Mouse (Mus musculus): ENCODE data around the gene Cnpy3.
A peak's percentile ranks its signal among the peaks of the same experiment; 100 is the strongest.

The Cnpy3 gene

DNA sequence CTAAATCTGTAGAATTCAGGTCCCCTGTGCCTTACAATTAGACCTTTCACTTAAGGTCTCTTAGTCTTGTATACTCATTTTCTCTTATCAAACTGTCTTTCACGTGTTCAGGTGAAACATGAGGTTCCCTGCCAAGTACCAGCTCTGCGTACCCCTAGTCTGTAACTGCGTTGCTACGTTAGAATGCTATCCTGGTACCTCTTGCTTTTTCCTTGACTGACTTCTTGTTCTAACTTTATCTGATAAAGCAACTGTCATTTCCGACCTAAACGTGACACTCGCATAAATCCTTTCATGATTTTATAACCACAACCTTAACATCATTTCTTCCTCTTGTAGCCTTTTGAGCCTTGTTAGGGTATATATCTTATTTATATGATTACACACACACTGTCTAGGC is 39.6 kb downstream of the Cnpy3 start:
- DNase-seq = no peak

DNA sequence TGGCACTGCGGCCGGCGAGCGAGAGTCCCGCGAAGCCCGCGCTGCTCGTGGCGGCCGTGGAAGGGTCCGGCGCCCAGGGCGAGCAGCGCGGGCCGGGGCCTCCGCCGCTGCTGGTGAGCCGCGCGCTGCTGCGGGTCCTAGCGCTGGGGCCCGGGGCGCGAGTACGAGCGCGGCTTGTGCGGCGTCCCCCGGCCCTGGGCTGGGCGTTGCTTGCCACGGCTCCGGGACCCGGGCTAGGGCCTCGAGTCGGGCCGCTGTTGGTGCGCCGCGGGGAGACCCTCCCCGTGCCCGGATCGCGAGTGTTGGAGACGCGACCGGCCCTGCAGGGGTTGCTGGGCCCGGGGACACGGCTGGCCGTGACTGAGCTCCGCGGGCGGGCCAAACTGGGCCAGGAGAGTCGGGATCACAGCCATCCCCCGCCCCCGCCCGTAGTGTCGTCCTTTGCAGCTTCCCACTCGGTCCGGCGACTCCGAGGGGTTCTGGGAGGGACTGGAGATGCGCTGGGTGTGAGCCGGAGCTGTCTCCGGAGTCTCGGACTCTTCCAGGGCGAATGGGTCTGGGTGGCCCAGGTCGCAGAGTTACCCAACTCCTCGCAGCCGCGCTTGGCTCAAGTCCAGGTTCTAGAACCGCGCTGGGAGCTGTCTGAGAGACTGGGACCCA is 40.3 kb downstream of the Cnpy3 start:
- DNase-seq = peak; percentile 27

DNA sequence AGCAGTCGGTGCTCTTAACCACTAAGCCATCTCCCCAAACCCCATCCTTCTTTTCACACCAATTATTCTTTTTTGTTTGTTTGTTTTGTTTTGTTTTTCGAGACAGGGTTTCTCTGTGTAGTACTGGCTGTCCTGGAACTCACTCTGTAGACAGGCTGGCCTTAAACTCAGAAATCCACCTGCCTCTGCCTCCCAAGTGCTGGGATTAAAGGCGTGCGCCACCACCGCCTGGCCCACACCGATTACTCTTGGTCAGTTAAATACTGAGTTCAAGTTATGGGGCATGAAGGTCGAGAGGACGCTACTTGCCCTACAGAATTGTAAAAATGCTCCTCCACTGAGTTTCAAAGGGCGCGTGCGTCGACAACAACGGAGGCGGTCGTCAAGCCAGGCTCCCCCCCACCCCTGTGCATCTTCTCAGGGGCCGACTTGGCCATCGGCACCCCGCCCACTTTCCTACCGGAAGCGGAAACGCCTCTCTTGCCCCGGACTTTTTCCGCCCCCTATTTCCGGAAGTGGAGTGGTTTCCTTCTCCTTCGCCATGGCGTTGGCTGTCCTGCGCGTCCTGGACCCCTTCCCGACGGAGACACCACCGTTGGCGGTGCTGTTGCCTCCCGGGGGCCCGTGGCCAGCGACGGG is 40.9 kb downstream of the Cnpy3 start, which contains the start of gene Pex6:
Pex6 (plus strand) TSS at position 505 of the 639 bp plus-strand sequence.
- peak; percentile 91 for DNase-seq

DNA sequence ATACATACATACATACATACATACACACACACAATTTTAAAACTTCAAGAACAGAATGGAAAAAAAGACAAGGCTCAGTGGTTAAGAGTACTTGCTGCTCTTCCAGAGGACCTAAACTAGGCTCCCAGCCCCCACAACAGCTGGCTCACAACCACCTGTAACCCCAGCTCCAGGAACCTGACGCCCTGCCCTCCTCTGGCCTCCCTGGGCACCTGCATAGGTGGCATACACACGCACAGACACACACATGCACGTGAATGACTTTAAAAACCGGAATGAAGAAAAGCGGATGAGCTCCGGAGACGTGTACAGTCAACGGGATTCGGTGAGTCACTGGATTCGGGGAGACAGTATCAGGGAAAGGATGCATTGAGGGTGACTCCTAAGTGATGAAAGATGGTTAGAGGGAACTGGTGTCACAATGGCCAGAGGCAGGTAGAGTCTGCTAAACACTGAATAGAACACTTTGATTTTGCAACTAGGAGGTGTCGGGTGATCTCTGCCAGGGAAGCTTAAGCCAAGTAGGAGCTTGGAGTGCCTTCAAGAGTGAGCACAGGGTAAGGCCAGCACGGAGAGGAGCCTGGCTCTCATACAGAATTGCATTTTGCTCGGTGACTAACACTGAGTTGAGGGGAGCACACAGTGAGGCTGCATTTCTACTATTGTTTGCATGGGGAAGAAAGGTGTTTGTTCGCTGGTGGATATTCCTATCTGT is 45.5 kb downstream of the Cnpy3 start:
- DNase-seq = no peak

DNA sequence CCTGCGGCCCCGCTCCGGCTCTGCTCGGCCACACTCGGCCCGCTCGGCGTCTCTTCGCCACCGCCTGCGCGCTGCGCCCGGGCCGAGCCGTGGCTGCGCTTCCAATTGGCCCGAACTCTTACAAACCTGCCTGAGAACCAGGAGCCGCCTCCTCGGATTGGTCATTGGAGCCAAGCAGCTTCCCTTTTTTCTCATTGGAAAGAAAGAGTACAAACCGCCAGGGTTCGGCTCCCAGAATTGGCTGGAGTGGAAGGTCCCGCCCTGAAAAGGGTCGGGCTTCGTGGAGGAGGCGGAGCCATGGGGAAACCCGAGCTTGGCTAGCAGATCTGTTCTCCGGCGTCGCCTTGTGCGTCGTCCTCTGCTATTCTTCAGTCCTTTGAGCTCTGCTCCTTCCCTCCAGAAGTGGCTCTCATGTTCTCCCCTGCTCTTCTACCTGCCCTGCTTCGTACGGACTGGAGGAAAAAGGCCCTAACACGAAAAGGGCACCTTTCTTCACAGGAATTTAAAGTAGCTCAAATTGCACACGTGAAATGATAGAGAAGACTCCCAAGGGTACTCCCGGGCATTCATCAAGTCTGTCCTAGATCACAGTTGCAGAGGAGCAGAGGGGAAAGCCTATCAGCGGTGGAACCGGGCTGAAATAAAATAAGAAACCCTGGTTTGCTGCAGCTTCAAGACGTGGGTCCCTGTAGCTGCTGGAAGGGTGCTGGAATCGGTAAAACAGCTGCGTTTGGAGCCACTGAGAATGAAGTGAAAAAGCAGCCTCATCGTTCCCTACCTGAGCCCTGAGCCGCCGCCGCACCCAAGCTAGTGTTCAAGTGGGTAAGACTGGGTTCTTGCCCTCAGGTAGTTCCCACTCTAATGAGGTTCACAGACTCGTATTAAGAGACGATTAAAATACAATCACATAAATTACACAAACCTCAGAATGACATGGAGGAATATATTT is 46.9 kb downstream of the Cnpy3 start, which contains the start of gene Ppp2r5d:
Ppp2r5d (minus strand) TSS at position 225 of the 949 bp plus-strand sequence.
- DNase-seq = peak; percentile 98

DNA sequence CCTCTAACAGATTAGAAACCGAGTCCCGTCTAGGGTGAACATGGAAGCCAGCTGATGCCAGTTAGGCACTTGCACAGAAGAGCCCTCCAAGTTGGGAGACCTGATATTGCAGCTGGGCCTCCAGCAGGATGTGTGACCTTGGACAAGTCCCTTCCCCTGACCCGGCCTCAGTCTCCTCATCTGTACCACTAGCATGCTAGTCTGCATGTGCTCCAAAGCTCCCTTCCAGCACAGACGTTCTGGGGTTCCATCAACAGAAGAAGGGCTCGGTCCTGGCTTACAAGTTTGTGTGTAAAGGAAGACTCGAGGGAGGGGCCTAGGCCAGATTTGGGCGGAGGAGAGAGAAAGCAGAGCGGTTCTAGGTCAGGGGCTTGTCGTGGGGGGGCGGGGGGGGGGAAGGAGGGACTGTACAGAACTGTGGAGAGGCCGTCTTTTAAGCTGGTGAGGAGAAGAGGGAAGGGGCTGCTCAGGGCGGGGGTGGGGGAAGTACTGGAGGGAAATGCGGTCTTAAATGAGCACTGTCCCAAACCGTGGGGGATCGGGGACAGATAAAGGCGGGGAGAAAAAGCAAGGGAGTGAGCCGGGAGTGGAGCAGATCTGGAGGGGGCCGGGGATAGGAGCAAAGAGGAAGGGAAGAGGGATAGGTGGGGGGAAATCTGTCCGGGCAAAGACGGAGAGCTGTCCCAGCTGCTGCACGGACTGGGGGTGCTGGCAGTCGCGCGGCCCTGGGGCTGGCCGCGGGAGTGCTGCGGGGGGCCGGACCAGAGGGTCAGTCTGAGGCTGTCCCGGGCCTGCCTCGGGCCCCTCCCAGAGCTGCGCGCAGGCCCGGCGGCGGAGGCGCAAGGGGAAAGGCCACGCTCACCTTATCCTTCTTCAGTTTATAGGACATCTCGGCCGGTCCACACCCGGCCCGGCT is 47.8 kb downstream of the Cnpy3 start:
- no peak for DNase-seq

DNA sequence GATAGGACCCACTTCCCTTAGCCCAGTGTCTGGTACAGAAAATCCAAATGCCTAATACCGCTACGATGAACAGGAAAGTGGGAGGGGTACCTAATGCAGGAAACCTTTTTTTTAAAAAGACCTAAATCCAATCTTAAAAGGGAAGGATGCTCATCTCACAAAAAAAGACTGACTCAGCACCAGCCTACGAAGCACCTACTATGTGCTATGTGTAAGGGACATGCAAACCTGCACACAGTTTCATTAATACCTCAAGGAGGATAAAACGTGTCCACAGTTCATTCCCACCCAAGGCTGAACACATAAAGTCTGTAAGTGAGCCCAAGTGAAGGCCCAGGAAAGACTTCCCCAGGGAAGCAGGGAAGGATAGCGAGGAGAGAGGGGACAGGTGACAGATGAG is 49.5 kb downstream of the Cnpy3 start:
- DNase-seq = no peak

DNA sequence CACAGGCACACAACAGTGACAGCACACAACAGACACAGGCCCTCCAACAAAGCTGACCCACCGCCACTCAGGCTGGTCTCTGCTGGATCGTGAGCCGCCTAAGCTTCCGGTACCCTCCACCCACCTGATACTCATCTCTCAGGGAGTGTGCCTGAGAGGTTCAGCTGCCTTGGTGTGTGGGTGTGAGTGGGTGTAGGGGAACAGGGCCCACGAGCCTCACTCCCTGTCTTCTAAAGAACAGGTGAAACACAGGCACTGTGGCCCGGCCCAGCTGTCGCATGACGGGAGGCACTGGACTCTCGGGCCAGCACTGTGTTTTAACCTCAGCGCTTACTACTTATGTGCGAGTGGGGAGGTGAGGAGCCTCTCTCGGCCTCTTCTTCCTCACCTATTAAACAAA is 49.9 kb downstream of the Cnpy3 start:
- no peak for DNase-seq

DNA sequence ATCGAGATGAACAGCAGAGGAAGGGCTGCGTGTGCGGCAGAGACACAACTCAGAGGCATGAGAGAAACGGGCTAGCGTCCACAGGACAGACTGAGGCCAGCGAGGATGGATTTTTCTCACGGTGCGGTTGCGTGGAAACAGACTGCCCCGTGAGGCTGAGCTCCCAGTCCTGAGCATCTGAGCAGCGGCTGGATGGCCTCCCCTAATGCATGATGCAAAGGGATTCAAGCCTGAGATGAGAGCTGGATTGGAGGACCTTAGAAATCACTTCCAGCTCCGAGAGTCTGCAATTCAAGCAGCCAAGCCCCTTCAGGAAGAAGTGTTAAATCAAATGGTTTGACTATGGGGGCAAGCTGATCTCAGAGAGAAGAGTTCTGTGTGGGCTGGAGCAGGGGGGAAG is 50.5 kb downstream of the Cnpy3 start:
- DNase-seq = no peak

DNA sequence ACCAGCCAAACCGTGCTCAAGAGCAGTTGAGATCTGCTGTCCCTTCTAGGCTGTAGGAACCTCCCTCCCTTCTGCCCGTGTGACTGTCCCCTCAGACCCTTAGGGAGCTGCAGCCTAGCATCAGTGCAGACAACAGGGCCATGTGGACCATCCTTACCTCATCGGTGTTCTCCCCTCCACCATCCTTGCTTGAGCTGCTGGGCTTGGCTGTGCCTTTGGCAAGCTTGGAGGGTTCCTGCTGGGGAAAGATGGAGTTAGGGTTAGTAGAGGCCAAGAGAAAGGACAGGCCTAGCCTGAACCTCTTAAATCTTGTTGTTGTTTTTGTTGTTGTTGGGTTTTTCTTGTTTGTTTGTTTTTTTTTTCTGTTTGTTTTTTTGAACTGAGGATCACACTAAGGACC is 52.1 kb downstream of the Cnpy3 start:
- DNase-seq = no peak

DNA sequence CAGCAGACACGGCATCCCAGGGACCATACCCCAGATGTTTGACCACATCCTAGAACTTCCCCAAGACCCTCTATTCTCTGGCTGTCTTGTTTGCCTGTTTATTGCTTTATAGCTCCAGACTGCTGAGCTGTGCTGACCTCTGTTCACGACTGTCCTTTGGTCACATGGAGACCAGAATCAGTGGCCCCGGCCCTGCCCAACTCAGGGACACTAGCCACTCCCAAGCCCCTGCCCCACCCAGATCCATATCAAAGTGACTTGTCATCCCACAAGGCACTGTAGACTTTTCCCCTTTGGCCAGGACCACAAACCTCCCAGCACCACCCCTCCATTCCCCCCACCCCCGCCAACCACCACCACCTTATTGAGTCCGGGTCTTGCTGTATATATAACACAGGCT is 52.8 kb downstream of the Cnpy3 start:
- DNase-seq = no peak

DNA sequence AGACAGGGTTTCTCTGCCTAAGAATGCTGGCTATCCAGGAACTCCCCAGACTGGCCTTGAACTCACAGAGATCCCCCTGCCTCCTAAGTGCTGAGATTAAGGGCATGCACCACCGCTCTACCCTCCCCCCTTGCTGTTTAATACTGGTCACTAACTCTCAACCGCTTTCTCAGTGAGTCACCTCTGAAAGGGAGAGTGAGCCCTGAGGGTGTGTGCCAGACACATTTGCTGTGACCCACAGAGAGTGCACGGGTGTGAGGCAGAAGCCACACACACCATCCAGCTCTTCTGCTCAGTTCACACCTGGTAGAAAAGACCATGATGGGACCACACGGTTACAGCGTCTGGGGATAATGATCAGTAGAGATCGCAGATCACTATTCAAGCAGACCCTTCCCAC is 53.5 kb downstream of the Cnpy3 start:
- DNase-seq = no peak

DNA sequence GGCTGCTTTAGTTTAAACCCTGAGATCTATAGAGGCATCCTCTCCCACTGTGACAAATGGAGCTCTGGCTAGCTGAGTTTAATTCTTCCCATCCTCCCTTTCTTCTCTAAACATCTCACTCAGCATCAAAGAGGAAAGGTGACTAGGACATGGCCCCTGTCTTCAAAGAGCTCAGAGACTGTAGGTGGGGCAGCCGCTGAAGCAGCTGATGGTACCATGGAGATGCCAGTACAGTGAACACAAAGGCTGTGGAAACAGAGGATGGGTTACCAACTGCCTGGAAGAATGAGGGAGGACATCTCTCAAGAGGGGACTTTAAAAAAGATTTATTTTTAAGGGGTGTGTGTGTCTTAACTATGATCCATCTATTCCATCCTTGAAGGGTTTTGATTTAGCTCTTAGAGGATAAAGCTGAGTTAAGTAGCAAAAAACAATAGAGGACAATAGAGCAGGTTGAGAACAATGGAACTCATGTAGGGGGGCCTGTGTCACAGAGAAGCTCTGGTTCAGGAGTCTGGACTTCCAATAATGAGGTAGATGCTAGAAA is 57.4 kb downstream of the Cnpy3 start:
- DNase-seq = no peak

DNA sequence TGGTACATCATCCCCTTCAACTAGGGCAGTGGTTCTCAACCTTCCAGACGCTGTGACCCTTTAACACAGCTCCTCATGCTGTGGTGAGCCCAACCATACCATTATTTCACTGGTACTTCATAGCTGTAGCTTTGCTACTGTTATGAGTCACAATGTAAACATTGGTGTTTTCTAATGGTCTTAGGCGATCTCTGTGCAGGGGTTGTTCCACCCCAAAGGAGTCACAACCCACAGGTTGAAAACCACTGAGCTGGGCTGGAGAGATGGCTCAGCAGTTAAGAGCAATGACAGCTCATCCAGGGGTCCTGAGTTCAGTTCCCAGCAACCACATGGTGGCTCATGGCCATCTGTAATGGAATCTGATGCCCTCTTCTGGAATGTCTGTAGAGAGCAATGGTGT is 60.6 kb downstream of the Cnpy3 start:
- DNase-seq = no peak

DNA sequence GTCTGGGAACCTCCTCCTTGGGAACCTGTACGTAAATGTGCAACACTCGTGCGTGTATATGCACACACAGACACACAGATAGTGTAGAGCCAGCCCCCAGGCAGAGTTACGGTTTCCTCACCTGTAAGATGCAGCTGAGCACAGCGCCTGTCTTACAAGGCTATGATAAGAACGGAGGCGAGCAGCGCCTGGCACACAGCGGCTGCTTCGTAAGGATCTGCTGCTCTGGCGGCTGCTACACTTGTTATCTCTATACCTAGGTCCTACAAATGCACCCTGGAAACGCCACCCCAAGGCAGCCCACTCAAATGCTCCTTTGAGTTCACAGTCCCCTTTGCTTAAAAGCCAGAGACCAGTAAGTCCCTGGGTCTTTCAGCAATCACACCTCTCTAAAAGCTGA is 61.3 kb downstream of the Cnpy3 start:
- no peak for DNase-seq

DNA sequence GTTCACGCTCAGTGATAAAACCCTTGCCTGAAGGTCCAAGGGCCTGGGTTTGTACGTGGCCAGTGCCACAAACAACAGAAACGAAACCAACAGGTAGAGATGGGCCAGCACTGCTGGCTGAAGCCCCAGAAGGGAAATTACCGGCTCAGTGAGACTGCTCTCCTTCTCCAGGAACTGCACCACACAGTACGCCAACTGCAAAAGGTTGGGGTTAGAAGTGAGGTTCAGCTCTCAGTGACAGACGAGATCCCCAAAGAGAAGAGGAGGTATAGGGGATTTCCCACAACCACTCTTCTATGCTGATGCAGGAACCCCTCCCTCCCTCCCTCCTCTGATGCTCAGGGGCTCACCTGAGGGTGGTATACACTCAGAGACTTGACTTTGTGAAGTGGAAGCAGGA is 66.1 kb downstream of the Cnpy3 start:
- no peak for DNase-seq
